Mouse (Mus musculus): ENCODE measurements around the gene Rgl1. TPM values are rescaled to one million over a fixed set of nuclear protein-coding genes. Genes with fewer than 3 reads are reported as not detected.
A peak's percentile ranks its signal among the peaks of the same experiment; 100 is the strongest.

Gene Rgl1
- total RNA-seq, 4 experiments from 2014 or later = 23.9 to 47.1 (median 32.6) TPM

DNA sequence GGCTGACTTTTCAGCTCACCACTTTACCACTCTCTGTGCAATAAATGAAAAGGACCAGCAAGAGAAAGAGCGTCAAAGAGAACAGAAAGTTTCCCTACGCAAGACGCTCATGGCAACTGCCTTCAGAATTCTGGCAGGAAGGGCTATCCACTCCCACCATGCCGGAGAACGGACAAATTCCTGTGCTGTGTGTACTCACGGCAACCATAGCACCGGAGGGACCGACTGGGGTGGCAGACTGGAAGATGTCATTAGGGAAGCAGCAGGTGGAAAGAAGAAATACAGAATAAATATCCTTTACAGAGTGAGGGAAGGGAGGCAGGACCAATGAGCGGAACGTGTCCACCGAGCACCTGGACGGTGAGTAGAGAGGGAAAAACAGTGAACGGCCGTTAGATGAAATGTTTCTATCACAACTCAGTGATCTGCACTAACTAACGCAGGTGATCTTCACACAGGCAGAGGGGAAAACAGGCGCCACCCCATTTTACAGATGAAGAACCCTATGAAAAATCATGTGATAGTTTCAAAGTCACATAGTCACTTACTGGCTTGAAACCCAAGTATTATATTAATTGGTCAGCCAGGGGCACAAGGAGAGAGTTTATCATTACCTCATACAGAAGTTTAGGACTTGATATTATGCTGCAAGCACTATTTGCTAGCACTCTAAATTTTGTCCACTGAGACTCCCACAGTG lies 152.8 kb downstream of the Rgl1 start:
- DNase-seq = no peak

- no peak for DNase-seq
Observed at GRCm38 (mm10) chr1:152612535-152613157, 153.5 kb downstream of the Rgl1 start.

DNA sequence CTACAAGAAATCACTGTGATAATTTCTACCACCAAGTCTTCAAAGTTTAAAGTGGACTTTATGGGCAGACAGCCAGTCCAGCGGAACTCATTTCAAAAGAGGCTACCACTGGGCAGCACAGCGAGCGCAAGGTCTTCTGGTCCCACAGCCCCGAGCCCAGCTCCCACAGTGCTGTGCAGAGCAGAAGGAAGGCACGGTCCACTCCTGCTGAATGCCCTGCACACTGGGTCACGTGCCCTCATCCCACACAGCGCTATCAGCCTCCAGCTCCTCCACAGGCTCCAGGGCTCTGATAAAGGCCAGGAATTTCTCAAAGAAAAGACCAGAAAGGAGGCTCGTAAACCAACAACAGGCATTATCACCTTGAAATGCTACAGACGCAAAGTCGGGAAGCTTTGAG lies 156.6 kb downstream of the Rgl1 start:
- DNase-seq = no peak

DNA sequence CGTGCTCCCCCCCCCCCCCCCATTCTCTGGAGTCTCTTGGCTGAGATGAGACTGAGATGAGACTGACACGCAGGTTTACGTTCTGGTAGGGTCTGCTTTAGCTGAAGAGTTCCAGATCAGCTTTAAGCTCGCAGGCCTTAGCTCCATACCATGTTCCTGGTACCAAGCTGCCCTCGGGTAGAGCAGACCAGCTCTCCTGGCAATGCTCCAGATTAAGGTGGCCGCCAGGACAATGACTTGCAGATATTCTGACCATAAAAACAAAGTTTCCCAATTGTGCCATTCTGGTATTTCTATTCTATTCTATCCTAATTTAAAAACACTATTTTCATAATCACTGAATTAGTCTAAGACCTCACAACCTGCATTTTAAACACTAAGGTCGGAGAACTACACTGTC lies 157.1 kb downstream of the Rgl1 start:
- no peak for DNase-seq

DNA sequence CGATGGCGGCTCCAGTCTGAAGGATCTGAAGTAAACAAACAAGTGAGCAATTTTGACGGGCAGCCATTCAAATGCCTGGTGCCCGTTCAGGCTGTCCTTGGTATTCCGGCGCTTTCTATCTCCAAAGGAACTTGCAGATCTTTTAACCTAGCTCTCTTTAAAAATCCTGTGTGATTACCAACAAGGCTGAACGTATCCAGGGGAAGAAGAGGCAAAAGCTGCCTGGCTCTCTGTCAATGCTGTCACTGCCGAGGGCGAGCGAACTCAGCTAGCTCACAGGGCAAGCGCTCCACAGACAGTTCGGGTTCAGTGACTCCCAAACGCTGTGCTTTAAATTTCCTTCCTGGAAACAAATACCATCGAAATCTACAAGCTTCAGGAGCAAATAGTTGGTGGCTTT lies 158.4 kb downstream of the Rgl1 start:
- DNase-seq = no peak

GRCm38 (mm10) chr1:152606727-152607126 lies 159.4 kb downstream of the Rgl1 start:
- no peak for DNase-seq

DNA sequence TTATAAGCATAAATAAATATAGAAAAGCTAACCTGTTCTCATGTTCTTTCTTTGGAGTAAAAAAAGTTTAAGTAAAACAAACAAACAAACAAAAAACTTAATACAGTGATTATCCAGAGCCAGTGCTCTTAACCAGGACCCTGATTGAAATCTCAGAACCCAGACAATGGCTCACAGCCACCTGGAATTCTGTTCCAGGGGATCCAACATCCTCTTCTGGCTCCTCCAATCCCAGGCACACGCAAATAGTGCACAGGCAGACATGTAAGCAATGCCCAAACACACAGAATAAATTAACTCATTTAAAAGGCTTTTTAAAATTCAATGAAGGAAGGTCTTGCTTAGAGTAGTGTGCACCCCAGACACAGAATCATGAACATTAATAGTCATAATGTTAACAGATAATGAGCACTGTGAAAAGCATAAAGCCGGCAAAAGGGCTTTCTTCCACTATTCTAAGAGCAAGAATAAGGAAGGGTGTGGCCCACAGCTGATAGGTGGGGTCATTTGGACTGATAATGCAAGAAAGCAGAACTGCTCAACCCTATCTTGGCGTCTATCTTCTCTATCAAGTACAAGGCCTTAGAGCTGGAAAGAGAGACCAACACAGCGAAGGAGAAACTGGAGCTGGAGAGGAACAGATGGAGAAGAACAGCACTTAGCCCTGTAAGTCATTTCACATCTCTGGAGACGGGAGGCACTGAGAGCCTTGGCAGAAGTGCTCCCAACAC lies 160.1 kb downstream of the Rgl1 start:
- no peak for DNase-seq

GRCm38 (mm10) chr1:152604147-152604546 lies 162.0 kb downstream of the Rgl1 start:
- no peak for DNase-seq

DNA sequence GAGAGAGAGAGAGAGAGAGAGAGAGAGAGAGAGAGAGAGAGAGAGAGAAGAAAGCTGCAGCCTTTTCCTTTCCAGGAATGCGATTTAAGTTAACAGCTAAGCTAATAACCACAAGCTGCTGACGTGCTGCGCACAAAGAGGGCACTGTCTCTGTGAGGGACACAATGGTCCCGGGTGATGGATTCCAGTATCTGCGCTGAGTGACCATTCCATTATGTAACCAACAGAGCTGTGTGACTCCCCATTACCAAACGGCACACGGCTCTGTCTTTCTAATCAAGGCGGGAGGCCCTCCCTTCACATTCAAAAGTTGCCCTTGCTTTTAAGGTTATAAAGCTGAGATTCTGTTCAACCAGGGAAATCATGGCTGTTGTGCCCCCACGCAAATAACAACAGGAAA lies 162.5 kb downstream of the Rgl1 start:
- DNase-seq = no peak

DNA sequence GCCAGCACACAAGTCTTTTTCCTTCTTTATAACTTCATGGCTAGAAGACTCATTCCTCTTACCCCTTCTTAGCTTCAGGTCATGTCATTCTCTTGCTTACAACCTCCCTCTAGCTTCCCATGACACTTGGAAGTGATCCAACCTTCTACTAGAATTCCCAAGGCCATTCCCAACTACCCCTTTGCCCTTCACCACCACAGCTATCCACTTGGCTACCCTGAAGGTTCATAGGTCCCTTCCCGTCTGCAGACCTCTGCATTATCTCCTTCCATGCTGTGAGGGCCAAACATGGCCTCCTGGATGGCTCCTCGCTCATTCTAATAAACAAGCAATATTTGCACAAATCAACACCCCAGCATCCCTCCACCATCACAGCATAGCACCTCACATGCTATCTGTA lies 165.7 kb downstream of the Rgl1 start:
- no peak for DNase-seq

GRCm38 (mm10) chr1:152599347-152599746 lies 166.8 kb downstream of the Rgl1 start:
- peak; percentile 31 for DNase-seq

DNA sequence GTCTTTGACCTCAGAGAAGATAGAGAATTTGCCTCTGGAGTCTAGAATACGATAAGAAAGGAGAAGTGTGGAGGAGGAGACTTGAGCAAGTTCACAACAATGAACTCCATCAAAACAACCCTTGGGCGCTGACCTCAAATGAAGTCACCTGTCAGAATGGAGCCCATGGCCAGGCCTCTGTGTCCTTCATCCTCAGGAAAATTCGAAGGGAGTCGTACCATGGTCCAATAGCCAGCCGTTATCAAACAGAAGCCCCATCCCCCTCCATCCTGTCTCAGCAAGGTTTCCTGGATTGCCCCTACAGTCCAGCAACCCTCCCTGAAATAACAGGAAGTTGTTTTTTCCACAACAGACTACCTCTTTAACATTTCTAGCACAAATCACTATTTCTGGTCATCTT lies 171.5 kb downstream of the Rgl1 start:
- no peak for DNase-seq

DNA sequence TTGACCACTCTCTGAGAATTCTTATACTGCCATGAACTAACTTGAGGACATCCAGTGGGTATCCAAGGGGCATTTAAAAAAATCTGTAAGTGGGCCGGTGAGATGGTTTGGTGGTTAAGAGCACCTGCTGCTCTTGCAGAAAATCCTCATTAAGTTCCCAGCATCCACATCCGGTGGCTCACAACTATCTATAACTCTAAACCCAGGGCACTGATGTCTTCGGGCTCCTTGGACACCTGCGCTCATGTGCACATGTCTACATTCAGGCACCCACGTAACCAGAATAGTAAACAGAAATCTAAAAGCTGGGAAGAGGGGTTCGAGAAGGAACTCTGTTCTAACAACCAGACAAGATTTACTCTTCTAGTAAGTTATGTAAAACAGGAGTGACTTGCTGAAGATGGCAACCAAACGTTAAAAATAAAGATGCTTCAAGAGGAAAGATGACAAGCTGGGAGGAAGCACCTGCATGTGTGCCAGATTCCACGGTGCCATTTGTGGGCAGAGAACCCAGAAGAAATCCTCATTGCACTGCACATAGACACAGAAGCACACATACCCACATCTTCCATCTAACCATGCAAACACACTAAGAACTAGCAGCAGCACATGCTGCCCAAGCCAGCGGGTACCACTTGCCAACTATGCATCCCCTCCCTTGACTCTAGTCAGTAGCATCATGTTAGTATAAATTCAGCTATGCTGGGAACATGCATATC lies 172.2 kb downstream of the Rgl1 start:
- no peak for DNase-seq

- no peak for DNase-seq
Observed at GRCm38 (mm10) chr1:152593382-152593781, 172.8 kb downstream of the Rgl1 start.

GRCm38 (mm10) chr1:152592609-152593008 lies 173.5 kb downstream of the Rgl1 start:
- no peak for DNase-seq

GRCm38 (mm10) chr1:152591746-152592498 lies 174.2 kb downstream of the Rgl1 start:
- DNase-seq = no peak

DNA sequence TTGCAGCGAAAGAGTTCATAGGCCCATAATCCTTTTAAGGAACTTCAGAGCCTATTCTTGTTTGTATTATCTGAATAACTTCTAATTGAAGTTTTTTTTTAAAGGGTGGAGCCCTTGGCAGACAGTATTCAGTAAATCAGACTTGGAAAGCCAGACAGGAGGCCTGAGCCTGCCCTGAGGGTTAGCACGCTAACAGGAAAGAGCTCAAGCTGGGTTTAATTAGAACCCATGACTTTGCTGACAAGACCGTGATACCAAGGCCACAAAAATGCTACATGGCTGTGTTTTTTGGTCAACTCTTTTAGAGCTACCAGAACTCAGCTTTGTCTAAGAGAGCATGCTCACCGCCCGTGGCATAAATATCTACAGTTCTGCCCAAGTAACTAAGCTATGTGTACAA lies 175.8 kb downstream of the Rgl1 start:
- no peak for DNase-seq

DNA sequence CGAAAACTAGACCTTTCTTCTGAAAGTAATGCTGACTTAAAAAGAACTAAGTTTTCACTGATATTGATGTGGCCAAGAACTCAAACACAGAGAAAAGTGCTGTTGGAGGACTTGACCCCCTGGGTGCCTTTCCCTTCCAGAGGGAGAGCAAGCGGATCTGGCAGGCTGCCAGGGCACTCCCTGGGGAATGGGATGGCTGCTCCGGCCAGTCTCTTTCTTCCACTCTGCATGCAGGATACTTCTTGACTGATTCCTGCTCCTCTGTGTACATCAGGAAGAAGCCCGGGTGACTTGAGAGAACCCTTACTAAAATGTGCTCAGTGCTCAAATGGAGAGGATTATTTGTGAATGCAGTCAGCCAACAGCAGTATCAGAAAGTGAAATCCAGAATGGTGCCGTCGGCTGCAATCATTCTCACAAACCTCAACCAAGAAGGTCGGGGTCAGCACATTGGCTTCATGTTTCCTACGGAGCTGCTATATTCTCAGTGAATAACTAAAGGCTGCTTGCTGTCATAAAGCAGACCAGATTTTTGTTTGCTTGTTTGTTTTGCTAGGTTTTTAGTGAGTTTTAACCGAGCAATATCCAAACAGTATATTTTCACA lies 176.7 kb downstream of the Rgl1 start:
- peak; percentile 46 for DNase-seq

DNA sequence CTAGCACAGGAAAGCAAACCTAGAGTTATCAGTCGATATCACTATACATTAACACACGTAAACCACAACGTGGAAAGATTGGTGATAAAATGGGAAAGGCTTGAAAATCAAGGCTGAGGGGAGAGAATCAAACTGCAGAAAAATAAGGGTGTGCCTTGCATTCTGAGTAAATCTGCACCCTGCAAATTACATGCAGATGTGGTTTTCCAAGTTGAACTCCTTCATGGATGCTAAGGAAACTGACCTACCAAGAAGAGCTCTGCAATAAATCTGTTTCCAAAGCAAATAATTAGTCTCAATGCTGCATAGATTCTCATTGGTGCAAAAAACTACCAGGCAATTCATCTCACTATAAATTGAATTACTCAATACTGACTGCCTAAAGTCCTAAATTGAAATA lies 178.7 kb downstream of the Rgl1 start:
- no peak for DNase-seq

DNA sequence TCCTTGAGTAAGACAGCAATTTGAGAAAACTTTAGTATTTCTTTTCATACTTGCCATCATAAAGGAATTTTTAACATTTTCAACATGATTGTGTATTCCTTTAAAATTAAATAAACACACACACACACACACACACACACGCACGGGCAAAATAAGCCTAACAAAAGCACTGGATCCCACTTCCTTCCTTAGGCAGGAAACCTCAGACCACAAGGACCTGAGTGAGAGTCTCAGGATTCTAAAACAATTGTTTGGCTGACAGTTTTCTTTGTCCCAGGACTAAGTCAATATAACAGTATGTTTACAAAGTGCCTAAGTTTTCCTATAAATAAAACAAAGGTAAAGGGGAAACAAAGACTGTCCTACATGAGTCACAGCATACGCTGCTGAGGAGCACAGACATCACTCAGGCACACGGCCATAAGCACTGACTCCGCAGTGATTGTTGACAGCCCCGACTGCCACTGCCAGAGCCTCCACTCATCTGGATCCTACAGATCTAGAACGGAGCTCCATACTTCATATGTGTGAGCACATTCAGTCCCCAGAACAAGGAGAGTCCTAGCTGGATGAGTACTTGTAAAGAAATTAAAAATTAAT lies 180.7 kb downstream of the Rgl1 start:
- no peak for DNase-seq

GRCm38 (mm10) chr1:152584933-152585332 lies 181.2 kb downstream of the Rgl1 start:
- no peak for DNase-seq
